Mouse (Mus musculus) olfactory bulb, adult 2 months (tissue): ENCODE data around the gene Atrx.

Experiments used
- CTCF ChIP-seq: fragments of 200-500 bp; IDR thresholded peaks from 2 replicates; pipeline ENCODE4 v1.5.1; 2012; ENCODE audit warnings: low read depth, mild to moderate bottlenecking, low read length, moderate library complexity; ENCODE audit not compliant: insufficient read depth
- POLR2A ChIP-seq: fragments of 200-500 bp; IDR thresholded peaks from 2 replicates; pipeline ENCODE4 v1.6.1; 2012; ENCODE audit warnings: mild to moderate bottlenecking, low read depth, low read length, moderate library complexity; ENCODE audit not compliant: insufficient read depth

- TF ChIP-seq CTCF (no peak), POLR2A (no peak)
Observed at GRCm38 (mm10) chrX:105901611-105902010, 27.6 kb downstream of the Atrx start.
